Mouse (Mus musculus) E14TG2a.4 (cell line): ENCODE data around the gene Limk2.

ENCODE experiments used
- H3K27me3 ChIP-seq: 2 replicates; pipeline ENCODE4 v1.6.1; 2014; ENCODE audit warnings: low read length, control low read depth; ENCODE audit not compliant: insufficient read depth
- H3K36me3 ChIP-seq: 2 replicates; pipeline ENCODE4 v1.6.1; 2014; ENCODE audit warnings: low read length, control low read depth; ENCODE audit not compliant: insufficient read depth
- H3K4me1 ChIP-seq: replicated peaks from 2 replicates; pipeline ENCODE4 v1.6.1; 2014; ENCODE audit warnings: low read depth, low read length, control low read depth
- H3K4me3 ChIP-seq: replicated peaks from 2 replicates; pipeline ENCODE4 v1.5.1; 2014; ENCODE audit warnings: mild to moderate bottlenecking, low read length
- H3K9me3 ChIP-seq: 2 replicates; pipeline ENCODE4 v1.6.1; 2014; ENCODE audit warnings: low read length, control low read depth
- CTCF ChIP-seq: conservative IDR thresholded peaks from 2 replicates; pipeline ENCODE4 v1.5.1; 2014; ENCODE audit warnings: low read length
- NANOG ChIP-seq: IDR thresholded peaks from 2 replicates; pipeline ENCODE4 v1.6.1; 2014; ENCODE audit warnings: borderline replicate concordance, low read length, mixed read lengths
- POU5F1 ChIP-seq: IDR thresholded peaks from 2 replicates; pipeline ENCODE4 v1.6.1; 2014; ENCODE audit warnings: low read length, borderline replicate concordance

Limk2 gene

DNA sequence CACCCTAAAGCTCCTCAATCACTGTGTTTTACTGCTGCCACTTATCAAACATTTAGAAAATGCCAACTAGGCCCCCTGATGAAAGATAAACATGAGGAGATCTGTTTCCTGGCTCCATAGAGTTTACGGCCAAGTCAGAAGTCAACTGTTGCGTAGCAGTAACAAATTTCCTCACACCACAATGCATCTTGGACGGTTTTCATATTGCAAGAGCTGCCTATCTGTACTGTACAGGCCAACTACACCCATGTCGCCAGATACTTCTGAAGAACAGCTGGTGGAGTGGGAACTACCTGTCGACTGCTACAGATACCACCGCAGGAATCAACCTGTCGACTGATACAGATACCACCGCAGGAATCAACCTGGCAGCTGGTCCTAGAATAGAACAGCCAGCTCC is 35.9 kb upstream of the Limk2 start:
- no peaks in the 10 kb centered on the region for H3K36me3 ChIP-seq
- TF ChIP-seq CTCF (no peak), NANOG (no peak), POU5F1 (no peak)
- H3K9me3 ChIP-seq, result no peaks in the 10 kb centered on the region
- no peak overlapping the region for H3K4me3 ChIP-seq
- no peaks in the 10 kb centered on the region for H3K27me3 ChIP-seq
- peaks cover 21% of the 10 kb centered on the region for H3K4me1 ChIP-seq

DNA sequence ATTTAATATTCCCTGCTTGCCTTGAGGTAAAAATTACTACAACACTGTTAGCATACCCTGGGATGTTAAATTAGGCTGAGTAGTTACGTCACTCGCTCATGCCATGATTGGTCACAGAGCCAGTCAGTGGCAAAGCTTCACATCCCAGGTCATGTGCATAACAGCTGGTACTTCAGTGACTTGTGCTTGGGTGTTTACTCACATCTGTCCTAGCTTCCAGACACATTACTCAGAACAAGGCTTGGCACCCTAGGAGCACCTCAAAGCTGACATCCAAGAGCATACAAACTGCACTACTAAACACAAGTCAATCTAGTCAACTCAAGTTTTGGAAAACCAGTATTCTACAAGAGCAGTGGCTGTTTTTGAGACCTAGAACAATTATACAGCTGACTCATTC is 34.1 kb upstream of the Limk2 start:
- H3K4me3 ChIP-seq, result no peak overlapping the region
- H3K36me3 ChIP-seq, result no peaks in the 10 kb centered on the region
- TF ChIP-seq POU5F1 (no peak), CTCF (no peak), NANOG (no peak)
- H3K27me3 ChIP-seq, result no peaks in the 10 kb centered on the region
- H3K4me1 ChIP-seq, result peaks cover 6% of the 10 kb centered on the region; the same call in 1 of the 2 replicates
- no peaks in the 10 kb centered on the region for H3K9me3 ChIP-seq

GRCm38 (mm10) chr11:3442677-3443076 is 33.7 kb upstream of the Limk2 start:
- TF ChIP-seq CTCF (no peak), NANOG (no peak), POU5F1 (no peak)
- peaks cover 2% of the 10 kb centered on the region; the same call in 1 of the 2 replicates for H3K4me1 ChIP-seq
- H3K9me3 ChIP-seq, result no peaks in the 10 kb centered on the region
- H3K27me3 ChIP-seq, result no peaks in the 10 kb centered on the region
- H3K4me3 ChIP-seq, result no peak overlapping the region
- H3K36me3 ChIP-seq, result no peaks in the 10 kb centered on the region

DNA sequence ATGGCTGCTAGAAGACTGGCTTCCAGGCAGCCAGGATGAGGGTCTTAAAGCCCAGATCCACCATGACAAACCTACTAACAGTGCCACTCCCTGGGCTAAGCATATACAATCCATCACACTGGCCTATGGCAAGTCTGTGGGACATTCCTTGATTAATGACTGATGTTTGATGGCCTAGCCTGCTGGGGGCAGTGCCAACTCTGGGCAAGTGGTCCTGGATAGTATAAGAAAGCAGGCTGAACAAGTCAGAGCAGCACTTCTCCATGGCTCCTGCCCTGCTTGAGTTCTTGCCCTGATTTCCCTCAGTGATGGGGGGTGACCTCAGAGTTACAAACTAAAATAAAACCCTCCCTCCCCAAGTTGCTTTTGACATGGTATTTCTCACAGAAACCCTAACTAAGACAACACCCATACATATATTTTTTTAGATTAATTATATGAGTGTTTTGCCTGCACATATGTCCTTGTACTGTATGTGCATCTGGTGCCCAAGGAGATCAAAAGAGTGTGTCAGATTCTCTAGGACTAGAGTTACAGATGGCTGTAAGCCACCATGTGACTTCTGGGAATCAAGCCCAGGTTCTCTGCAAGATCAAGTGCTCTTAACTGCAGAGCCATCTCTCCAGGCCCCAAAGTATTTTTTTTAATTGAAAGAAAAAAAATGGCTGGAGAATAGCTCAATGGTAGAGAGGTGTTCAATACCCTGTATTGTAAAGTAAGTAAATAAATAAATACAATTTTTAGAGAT is 32.9 kb upstream of the Limk2 start:
- H3K9me3 ChIP-seq, result no peaks in the 10 kb centered on the region
- H3K36me3 ChIP-seq, result no peaks in the 10 kb centered on the region
- no peaks in the 10 kb centered on the region for H3K4me1 ChIP-seq
- no peak overlapping the region for H3K4me3 ChIP-seq
- H3K27me3 ChIP-seq, result no peaks in the 10 kb centered on the region
- no peak for TF ChIP-seq CTCF
- TF ChIP-seq POU5F1, result no peak
- TF ChIP-seq NANOG, result no peak

GRCm38 (mm10) chr11:3437621-3438020 is 28.6 kb upstream of the Limk2 start:
- Histone ChIP-seq H3K4me3 (no peak overlapping the region), H3K27me3 (no peaks in the 10 kb centered on the region), H3K9me3 (no peaks in the 10 kb centered on the region), H3K4me1 (0 out of 2 replicates have a peak, but pooled peaks cover 6% of the 10 kb centered on the region), H3K36me3 (no peaks in the 10 kb centered on the region)
- TF ChIP-seq POU5F1 (no peak), CTCF (no peak), NANOG (no peak)

DNA sequence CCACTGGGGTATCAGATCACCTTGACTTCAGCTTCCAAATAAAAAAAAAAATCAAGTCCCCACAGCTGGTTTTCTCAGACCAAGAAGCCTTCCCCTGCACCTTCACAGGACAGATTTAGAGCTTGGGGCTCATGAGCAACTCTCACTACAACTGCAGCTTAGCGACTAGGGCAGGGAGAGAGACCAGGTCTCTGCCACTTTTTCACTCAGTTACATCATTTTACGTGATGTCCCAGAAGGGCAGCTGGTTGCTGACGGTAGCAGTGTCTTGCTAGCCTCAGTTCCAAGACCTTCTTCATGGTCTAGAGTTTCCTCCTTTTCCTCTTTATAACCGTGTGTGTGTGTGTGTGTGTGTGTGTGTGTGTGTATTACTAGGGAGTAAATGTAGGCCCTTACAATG is 24.8 kb upstream of the Limk2 start:
- no peak overlapping the region for H3K4me3 ChIP-seq
- no peak for TF ChIP-seq POU5F1
- no peak for TF ChIP-seq NANOG
- TF ChIP-seq CTCF, result no peak
- peaks cover 13% of the 10 kb centered on the region for H3K4me1 ChIP-seq
- no peaks in the 10 kb centered on the region for H3K9me3 ChIP-seq
- no peaks in the 10 kb centered on the region for H3K27me3 ChIP-seq
- peaks cover 11% of the 10 kb centered on the region for H3K36me3 ChIP-seq

- Histone ChIP-seq H3K27me3 (no peaks in the 10 kb centered on the region), H3K9me3 (no peaks in the 10 kb centered on the region), H3K4me1 (peaks cover 19% of the 10 kb centered on the region), H3K36me3 (peaks cover 17% of the 10 kb centered on the region), H3K4me3 (no peak overlapping the region)
- TF ChIP-seq POU5F1, result no peak
- no peak for TF ChIP-seq CTCF
- TF ChIP-seq NANOG, result no peak
These were observed 23.1 kb upstream of the Limk2 start for GRCm38 (mm10) chr11:3431976-3432603.

GRCm38 (mm10) chr11:3431515-3431914 is 22.5 kb upstream of the Limk2 start:
- Histone ChIP-seq H3K4me1 (peaks cover 22% of the 10 kb centered on the region), H3K4me3 (no peak overlapping the region), H3K36me3 (peaks cover 17% of the 10 kb centered on the region), H3K27me3 (no peaks in the 10 kb centered on the region), H3K9me3 (no peaks in the 10 kb centered on the region)
- TF ChIP-seq NANOG (no peak), CTCF (no peak), POU5F1 (no peak)

GRCm38 (mm10) chr11:3428632-3429031 is 19.6 kb upstream of the Limk2 start:
- TF ChIP-seq NANOG (no peak), CTCF (no peak), POU5F1 (no peak)
- Histone ChIP-seq H3K27me3 (no peaks in the 10 kb centered on the region), H3K9me3 (no peaks in the 10 kb centered on the region), H3K4me1 (peaks cover 34% of the 10 kb centered on the region), H3K36me3 (peaks cover 45% of the 10 kb centered on the region), H3K4me3 (no peak overlapping the region)
